Mouse (Mus musculus): Measurements from ENCODE around the gene 1810055G02Rik.

1810055G02Rik gene

GRCm38 (mm10) chr19:3708078-3709012 lies at the start of gene 1810055G02Rik:
TSS of gene 1810055G02Rik (plus strand) at chr19:3708293.
- DNase-seq = peak; percentile 96

GRCm38 (mm10) chr19:3665510-3665909 lies 42.6 kb upstream of the 1810055G02Rik start:
- peak; percentile 50 for DNase-seq

DNA sequence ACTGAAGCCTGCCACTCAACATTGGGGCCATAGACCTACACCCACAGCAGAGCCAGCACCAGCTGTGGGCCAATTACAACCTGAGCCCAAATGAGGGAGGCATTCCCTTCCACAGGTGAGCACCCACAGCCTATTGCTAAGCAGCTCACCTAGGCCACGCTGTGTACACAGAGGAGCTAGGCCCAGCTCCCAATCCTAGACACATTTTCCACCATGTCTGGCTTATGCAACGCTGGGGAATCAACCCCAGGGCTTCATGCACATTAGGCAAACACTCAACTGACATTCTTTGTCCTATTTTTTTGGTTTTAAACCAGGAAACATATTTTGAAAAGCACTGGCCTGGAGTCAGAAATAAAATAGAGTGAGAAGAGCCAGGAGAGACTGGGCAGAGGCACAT lies 41.5 kb upstream of the 1810055G02Rik start:
- DNase-seq = no peak

- no peak for DNase-seq
Observed at GRCm38 (mm10) chr19:3667155-3667895, 40.8 kb upstream of the 1810055G02Rik start.

- DNase-seq = peak; percentile 45
Observed at GRCm38 (mm10) chr19:3667979-3668378, 40.1 kb upstream of the 1810055G02Rik start.

- no peak for DNase-seq
Observed at GRCm38 (mm10) chr19:3668551-3668950, 39.5 kb upstream of the 1810055G02Rik start.

- peak; percentile 44 for DNase-seq
Observed at GRCm38 (mm10) chr19:3669100-3669499, 39.0 kb upstream of the 1810055G02Rik start.

DNA sequence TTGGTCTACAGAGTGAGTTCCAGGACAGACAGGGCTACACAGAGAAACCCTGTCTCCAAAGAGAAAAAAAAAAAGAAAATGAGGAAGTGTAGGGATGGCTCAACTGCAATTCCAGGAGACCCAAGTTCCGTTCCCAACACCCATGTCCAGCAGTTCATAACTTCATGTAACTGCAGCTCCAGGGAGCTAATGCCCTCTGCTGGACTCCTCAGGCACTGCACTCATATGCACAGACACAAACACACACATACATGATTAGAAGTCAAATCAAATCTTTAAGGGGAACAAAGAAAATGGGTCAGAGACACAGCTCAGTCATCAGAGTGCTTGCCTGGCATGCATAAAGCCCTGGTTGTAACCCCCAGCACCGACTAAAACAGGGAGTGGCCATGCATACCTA lies 34.9 kb upstream of the 1810055G02Rik start:
- DNase-seq = no peak

- no peak for DNase-seq
Observed at GRCm38 (mm10) chr19:3674122-3674855, 33.8 kb upstream of the 1810055G02Rik start.

- no peak for DNase-seq
Observed at GRCm38 (mm10) chr19:3680732-3681131, 27.4 kb upstream of the 1810055G02Rik start.

DNA sequence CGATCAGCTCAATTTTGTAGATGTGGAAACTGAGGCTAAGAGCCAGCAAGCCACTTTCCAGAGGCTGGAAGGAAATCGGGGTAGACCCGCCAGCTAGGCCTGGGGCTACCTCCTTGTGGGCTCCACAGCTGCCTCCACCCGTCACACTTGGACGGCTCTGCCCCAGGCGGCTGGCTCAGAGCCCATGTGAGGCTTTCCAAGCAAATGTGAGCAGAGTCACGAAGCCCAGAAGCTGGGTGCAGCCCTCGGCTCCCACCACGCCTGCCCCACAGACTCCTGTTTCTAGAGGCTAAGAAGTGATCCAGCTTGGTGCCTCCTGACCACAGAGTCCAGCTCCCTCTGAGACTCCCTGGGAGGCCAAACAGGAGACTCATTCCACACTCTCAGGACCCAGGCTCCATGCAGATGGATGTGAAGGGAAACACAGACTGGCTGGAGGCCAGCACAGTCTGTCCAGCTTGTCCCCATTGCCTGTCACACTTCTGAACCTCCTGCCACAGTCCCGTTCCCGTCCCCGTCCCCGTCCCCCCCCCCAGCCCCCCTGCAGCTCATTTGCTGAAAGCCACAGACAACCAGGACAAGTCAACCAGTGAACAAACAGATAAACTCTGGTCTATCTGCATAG lies 26.7 kb upstream of the 1810055G02Rik start:
- no peak for DNase-seq

- peak; percentile 24 for DNase-seq
Observed at GRCm38 (mm10) chr19:3684414-3684813, 23.7 kb upstream of the 1810055G02Rik start.

GRCm38 (mm10) chr19:3684957-3685580 lies 23.0 kb upstream of the 1810055G02Rik start:
- peak; percentile 13 for DNase-seq

GRCm38 (mm10) chr19:3685611-3686214 lies 22.4 kb upstream of the 1810055G02Rik start:
- DNase-seq = no peak

DNA sequence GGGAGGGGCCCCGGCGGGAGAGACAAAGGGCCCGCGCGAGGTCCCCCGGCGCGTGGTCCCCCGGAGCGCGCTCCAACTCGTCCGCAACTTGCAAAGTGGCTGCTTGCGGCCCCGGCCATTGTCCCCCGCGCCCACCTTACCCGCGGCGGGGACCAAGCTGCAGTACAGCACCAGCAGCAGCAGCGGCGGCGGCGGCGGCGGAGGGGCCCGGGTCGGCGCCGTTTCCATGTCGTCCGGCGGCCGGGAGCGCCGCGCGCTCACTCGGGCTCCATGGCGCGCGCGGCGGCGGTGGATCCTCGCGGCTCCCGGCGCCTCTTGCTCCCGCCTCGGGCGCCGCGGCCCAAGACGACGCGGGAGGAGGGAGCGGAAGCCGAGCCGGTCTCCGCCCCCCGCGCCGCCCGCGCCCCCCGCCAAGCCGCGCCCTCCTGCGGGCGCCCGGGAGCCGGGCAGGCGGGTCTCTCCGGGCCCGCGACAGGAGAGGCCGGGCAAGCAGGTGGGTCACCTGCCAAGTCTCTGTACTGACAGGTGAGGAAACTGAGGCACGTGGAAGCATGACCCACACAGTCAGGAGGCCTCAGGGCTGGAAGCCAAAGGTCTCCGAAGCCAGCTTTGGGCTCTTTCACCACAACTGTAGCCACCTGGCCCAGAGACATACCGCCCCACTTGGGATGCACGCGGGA lies 21.7 kb upstream of the 1810055G02Rik start, which contains the start of gene Lrp5:
Gene Lrp5 (minus strand): TSS at position 350 of the 680 bp plus-strand sequence.
- DNase-seq = peak; percentile 80

- no peak for DNase-seq
Observed at GRCm38 (mm10) chr19:3687676-3688171, 20.4 kb upstream of the 1810055G02Rik start.

- DNase-seq = no peak
Observed at GRCm38 (mm10) chr19:3691337-3691736, 16.8 kb upstream of the 1810055G02Rik start.

GRCm38 (mm10) chr19:3692414-3693145 lies 15.5 kb upstream of the 1810055G02Rik start:
- no peak for DNase-seq

- DNase-seq = no peak
Observed at GRCm38 (mm10) chr19:3694476-3694875, 13.6 kb upstream of the 1810055G02Rik start.

DNA sequence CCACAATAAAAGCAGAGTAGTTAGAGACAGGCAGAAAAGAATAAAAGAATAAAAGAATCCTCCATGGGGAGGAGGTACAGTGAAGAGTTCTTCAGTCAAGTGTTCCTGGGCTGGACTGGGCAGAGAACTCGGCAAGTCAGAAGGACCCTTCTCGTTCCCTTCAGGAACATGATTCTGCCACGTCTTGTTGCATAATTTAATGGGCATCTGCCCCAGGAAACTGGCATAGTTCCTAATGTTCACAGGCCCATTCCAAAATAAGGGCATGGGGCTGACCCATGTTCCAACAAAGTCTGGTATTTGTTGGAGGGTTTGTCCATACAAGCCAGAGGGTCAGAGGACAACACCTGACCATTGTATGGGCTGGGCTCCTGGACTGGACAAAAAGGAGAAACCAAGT lies 13.1 kb upstream of the 1810055G02Rik start:
- DNase-seq = no peak

Data from thymus, postnatal 14 days (tissue).